Mouse (Mus musculus) right cerebral cortex, adult 2 months (tissue): ENCODE measurements around the gene Ttc8.
A peak's percentile ranks its signal among the peaks of the same experiment; 100 is the strongest.

Source experiments
- DNase-seq, 2 experiments: peaks; one replicate each; pipeline ENCODE4 v3.0.0; 2021 to 2022; ENCODE audit warnings: low spot score in 2 of 2

Ttc8 gene

GRCm38 (mm10) chr12:98973461-98973860 lies 53.1 kb downstream of the Ttc8 start:
- DNase-seq = no peak

DNA sequence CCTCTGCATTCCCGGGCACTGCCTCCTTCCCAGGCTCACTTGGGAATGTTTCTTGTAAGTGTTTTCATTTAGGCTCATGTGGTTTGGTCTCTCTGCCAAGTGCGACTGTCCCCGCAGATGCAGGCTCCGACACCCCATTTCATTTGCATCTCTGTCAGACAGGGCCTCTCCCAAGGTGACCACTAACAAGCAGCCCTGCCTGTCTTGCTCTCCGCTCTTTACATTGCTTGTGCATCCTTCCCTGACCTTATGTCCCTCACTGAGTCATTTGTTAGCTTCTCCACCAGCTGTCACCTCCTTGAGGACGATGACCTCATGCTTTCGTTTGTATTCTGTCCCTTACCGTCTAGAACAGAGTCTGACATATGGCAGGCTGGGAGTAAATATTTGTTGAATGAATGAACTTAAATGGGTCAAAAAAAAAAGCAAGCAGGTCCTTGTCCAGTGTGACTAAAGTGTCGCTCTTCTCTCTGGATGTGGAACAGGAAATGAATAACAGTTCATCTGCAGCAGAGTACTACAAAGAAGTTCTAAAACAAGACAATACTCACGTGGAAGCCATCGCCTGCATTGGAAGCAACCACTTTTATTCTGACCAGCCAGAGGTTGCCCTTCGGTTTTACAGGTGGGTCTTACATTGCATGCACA lies 53.9 kb downstream of the Ttc8 start:
- no peak for DNase-seq

DNA sequence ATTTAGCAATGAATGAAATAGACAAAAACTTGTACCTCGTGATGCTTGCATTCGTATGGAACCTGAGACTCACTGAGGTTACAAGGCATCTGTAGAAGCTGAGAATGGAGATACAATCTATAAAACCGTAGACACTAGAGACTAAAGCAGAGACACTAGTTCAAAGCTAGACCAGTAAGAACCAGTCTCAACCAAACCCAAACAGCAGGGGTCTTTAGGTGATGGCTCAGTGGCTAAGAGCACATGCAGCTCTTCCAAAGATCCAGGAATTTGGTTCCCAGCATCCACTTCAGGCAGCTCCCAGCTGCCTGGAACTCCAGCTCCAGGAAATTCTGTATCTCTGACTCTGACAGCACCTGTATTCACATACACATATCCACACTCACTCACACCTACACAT lies 60.7 kb downstream of the Ttc8 start:
- no peak for DNase-seq

DNA sequence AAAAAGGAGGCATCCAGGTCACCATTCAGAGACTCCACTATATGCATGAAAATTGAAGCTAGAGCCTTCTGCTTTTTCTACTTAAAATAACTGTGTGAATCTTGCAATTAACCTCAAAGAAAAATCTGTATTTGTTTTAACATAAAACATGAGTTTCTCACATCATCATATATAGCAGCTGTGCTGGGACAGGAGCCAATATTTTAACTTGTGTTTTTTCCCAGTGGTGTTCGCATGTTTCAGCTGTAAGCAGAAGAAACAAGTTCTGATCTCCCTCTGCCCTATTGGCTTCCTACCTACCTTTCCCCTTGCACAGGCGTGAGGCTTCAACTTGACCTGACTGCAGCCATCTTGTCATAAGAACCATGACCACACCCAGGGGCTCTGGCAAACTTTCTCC lies 64.4 kb downstream of the Ttc8 start:
- DNase-seq = no peak

- DNase-seq = peak in 1 of 2 experiments; percentile 28
Observed at GRCm38 (mm10) chr12:98991076-98991829, 70.9 kb downstream of the Ttc8 start.

DNA sequence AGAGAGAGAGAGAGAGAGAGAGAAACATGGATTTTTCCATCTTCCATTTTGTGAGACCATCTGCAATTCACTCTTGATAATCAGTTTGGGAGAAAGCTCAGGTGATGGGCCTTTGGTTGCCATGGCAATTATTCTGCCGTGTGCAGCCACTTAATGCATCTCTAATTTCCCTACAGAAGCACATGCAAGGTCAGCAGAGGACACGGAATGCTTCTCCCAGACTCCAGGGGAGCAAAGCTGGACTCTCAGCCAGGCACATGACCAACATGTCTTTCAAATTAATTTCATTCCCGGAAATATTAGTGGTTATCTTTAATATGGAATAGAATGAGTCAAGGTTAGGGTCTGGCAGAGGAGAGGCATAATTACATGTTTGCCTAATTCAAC lies 71.4 kb downstream of the Ttc8 start:
- DNase-seq = no peak

DNA sequence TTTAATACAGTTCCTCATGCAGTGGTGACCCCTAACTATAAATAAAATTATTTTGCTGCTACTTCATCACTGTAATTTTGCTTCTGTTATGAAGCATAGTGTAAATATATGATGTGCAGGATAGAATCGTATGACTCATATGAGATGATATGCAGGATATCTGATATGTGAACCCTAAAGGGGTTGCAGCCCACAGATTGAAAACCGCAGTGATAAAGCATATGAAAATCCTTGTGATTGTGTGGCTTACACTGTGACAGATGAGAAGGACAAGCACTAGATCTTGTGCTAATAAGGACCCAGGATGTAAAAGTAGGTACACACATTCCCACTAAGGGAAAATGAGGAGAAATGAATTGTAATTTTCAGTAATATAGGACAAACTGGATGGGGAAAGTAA lies 73.4 kb downstream of the Ttc8 start:
- no peak for DNase-seq

DNA sequence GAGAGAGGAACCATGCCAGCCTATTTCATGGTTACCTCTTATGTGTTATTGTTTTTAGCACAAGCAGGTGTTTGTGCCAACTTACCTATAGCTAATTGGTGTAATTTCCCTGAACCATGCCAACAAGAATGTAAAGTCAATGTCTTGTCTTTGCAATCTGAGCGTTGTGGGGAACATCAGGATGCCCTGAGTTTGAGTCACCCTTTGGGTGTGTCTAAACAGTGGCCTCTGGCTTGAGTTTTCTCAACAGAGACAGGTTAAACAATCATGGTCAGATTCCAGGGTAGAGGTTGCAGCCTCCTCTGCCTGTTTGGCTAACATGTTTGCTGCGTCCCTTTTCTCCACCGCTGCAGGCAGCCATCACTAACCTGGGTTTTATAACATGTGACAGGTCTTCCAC lies 74.0 kb downstream of the Ttc8 start:
- DNase-seq = no peak

DNA sequence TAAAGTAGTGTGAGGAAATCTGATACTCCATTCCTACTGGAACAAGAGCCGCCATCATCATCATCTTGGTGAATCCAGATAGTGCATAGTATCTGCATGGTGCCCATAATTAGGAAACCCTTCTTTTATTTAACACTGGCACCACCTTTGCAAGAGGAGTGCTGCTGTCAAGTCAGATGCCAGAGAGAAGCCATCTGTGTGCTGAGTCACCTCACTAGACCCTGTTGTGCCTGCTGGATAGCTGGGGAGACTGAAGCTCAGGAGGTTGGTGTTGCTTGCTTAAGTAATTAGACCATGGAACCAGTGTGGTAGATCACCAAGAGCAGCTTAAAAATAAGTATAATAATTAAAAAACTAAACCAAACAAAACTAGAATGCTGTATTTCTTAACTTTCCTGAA lies 75.5 kb downstream of the Ttc8 start:
- DNase-seq = no peak

DNA sequence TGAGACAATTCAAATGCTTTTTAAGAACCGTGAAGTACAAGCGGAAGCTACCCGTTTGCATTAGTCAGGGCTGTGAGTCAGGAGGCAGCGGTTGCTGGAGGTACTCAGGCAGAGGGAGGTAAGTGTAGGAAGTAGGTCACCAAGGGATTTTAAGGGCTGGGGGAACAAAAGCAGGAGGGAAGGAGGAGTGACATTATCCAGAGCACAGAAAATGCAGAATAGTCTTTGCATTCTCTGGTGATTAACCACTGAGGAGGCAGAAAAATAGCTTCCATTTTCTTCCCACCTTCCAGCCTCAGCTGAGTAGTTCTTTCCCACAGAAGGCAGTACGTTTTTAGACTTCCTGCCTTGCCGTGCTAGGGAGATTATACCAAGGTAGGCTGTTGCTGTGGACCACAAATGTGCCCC lies 76.2 kb downstream of the Ttc8 start:
- DNase-seq = peak; percentile 57 to 73

GRCm38 (mm10) chr12:98997046-98997445 lies 76.7 kb downstream of the Ttc8 start:
- no peak for DNase-seq

DNA sequence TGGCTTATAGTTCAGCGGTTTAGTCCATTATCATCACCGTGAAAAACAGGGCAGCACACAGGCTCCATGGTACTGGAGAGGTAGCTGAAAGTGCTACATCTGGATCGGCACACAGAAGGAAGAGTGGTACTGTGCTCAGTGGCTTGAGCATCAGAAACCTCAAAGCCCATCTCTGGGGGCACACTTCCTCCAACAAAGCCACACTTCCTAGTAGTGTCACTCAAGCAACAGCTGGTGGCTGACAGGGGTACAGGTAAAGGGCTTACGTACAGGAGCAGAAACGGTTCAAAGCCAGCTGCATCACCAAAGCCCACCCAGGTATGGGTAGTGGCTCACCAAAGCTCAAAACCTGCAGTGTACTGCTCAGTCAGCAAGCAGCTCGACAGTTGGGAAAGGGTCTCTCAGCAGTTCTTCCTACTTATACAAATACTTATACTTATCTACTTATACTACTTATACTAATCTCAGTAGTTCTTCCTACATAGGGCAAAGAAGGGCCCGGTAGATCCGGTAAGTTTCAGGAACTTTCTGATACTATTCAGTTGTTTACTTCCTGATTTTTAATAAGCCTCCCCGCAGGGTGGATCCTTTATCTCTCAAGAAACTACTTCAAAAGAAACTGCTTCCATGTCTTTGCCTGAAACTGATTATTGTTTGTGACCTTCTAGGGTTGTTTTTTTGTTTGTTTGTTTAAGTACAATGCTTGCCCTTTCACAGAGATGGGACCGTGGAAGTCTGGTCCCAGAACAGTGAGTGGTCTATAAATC lies 78.5 kb downstream of the Ttc8 start:
- DNase-seq = no peak

- no peak for DNase-seq
Observed at GRCm38 (mm10) chr12:99000310-99000709, 79.9 kb downstream of the Ttc8 start.

DNA sequence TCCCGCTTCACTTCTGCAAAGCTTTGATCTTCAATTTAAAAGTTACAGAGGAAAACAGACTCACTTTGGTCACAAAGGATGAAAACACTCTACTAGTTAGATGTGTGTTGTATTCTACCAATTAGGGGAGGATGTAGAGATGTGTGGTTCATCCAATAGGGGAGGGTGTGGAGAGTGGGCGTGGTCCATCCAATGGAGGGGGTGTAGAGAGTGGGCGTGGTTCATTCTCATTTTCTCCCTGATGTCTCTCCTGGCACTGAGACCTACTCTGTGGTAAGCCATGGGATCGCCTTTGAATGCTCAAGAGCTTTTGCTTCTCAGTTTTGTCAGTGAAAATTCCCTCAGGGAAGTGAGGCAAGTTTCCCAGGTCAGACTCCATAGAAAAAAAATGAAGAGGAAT lies 82.7 kb downstream of the Ttc8 start:
- no peak for DNase-seq

- no peak for DNase-seq
Observed at GRCm38 (mm10) chr12:99004752-99005151, 84.4 kb downstream of the Ttc8 start.

- no peak for DNase-seq
Observed at GRCm38 (mm10) chr12:99008786-99009185, 88.4 kb downstream of the Ttc8 start.

DNA sequence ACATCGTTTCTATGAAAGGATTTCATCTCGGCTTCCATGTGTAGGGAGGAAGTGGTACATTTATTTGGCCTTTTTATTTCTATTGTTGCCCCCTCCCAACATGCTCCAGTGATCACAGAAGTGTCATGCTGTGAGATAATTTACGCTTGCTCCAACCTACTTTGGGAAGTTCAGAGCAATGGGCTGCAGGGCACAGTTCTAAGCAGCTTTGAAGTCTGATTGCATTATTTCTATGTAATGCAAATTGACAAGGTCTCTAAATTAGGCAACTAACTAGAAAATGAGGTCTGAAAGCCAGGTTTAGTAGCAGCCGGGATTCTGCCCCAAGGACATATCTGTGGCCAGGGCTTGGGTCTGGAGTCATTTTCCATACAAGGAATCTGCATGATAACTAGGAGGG lies 89.1 kb downstream of the Ttc8 start:
- DNase-seq = no peak

DNA sequence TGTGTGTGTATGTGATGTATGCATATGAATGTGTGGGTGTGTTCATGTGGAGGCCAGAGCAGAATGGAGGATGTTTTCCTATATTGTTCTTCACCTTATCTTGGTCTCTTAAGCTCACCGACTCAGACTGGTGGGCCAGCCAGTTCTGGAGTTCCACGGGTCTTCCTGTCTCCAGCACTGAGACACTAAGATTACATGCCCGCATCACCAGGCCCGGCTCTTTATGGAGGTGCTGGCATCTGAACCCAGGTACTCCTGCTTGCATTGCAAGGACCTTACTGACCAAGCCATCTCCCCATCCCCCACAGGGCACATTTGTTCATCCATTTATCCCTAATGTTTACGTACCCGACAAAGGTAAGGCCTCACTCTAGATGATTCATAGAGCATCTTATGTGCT lies 89.7 kb downstream of the Ttc8 start:
- DNase-seq = no peak

GRCm38 (mm10) chr12:99011161-99011861 lies 90.9 kb downstream of the Ttc8 start:
- peak in 1 of 2 experiments; percentile 25 for DNase-seq

- peak; percentile 52 to 65 for DNase-seq
Observed at GRCm38 (mm10) chr12:99015870-99016269, 95.5 kb downstream of the Ttc8 start.

DNA sequence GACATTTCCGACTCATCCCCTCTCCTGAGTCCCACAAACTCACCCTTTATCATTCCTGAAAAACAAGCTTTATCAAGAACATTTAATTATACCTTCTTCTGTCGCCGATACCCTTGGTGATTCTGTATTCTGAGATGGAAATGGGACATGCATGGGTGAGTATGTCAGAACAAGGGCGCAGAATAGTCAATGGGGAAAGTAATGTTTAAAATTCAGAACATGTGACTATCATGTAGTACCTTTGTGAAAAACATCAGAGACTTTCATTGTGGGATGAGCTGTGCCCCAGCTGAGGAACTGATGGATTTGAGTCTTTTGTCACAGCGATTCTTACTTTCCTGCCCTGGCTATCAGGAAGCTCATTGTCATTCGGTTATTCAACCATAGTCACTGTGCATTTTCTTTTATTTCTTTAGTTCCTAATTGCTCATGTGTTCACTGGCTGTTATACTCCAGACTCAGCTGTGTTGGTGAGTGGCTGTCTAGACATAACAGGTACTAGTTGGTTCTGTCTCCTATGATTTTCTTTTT lies 104.1 kb downstream of the Ttc8 start:
- no peak for DNase-seq

DNA sequence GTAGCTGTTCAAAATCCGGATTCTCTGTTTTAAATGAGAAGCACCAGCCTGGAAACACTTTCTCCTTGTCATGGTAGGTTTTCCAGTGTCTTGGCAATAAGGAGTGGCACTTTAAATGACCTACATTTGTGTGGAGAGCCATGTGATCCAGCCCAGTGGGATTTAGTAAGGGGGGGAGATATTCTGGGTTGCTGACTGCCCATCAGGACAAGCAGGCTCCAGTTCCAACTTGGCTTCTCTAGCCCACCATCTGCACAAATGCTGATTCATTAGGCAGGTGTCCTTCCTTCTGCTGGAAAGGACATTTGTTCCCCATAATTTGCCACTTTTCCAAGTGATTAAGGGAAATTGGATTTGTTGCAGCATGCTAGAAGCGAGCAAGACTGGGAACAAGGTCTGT lies 105.9 kb downstream of the Ttc8 start:
- DNase-seq = no peak
